Mouse (Mus musculus) forebrain, embryonic 16.5 days (tissue): ENCODE results near the gene Gm47985. TPM values are rescaled to one million over a fixed set of nuclear protein-coding genes. Genes with fewer than 3 reads are reported as not detected.
"Not testable (repeated sequence)": the region's sequence is repeated elsewhere in the genome, so short reads cannot be mapped to it uniquely, and the experiment has no call there.

Experiments
- ATAC-seq: fragments of 200-750 bp; cut with Nextera tagmentation; 2 replicates; pipeline ENCODE4 v1.8.0; 2017; ENCODE audit warnings: mild to moderate bottlenecking, moderate library complexity
- H3K27ac ChIP-seq: fragments of 300-500 bp; sonication (generic); 2 replicates; pipeline ENCODE4 v1.5.1; 2014; ENCODE audit warnings: low read length, control low read depth
- H3K27me3 ChIP-seq: fragments of 300-500 bp; sonication (generic); replicated peaks from 2 replicates; pipeline ENCODE4 v1.6.1; 2014; ENCODE audit warnings: low read length; ENCODE audit not compliant: control insufficient read depth, insufficient read depth
- H3K36me3 ChIP-seq: fragments of 300-500 bp; sonication (generic); 2 replicates; pipeline ENCODE4 v1.6.1; 2014; ENCODE audit not compliant: control insufficient read depth, insufficient read depth
- H3K4me1 ChIP-seq: fragments of 300-500 bp; sonication (generic); replicated peaks from 2 replicates; pipeline ENCODE4 v1.6.1; 2014; ENCODE audit warnings: low read length; ENCODE audit not compliant: control insufficient read depth, insufficient read depth
- H3K4me2 ChIP-seq: fragments of 300-500 bp; sonication (generic); 2 replicates; pipeline ENCODE4 v1.6.1; 2014; ENCODE audit warnings: mild to moderate bottlenecking, low read length, control low read depth
- H3K4me3 ChIP-seq: fragments of 300-500 bp; sonication (generic); replicated peaks from 2 replicates; pipeline ENCODE4 v1.5.1; 2014; ENCODE audit warnings: mild to moderate bottlenecking, low read length, control low read depth
- H3K9ac ChIP-seq: fragments of 300-500 bp; sonication (generic); replicated peaks from 2 replicates; pipeline ENCODE4 v1.6.1; 2014; ENCODE audit warnings: low read depth, low read length, control low read depth
- H3K9me3 ChIP-seq: fragments of 300-500 bp; sonication (generic); 2 replicates; pipeline ENCODE4 v1.6.1; 2016; ENCODE audit warnings: low read length; ENCODE audit not compliant: control insufficient read depth
- WGBS: fragments of 180-500 bp; shearing (Covaris S2); extraction: QIAGEN DNeasy Blood & Tissue Kit; methylation state at CpG from one replicate; pipeline ENCODE4 v1.1.7; 2014; 5-methylcytosine and 5-hydroxymethylcytosine counted together
- polyA plus RNA-seq: library from polyadenylated mRNA; unstranded; fragments of >200 nt; fragmentation: Nextera tagmentation; extraction: Ambion mirVana; gene quantifications from 2 replicates; pipeline ENCODE4 v1.2.1, GENCODE M21; 2015

Gene Gm47985
- polyA plus RNA-seq, 1 experiment from 2014 or later = not detected

- not testable (repeated sequence) for H3K4me1 ChIP-seq, ATAC-seq, H3K36me3 ChIP-seq, H3K9ac ChIP-seq, H3K9me3 ChIP-seq, H3K4me3 ChIP-seq, H3K4me2 ChIP-seq, H3K27me3 ChIP-seq, H3K27ac ChIP-seq
- no CpG with 5 or more reads among the region's 7 CpGs for WGBS
Observed at GRCm38 (mm10) chr1:151192075-151192474, 9.7 kb downstream of the Gm47985 start, which contains the start of gene Gm8947. Gene Gm8947 (plus strand): TSS chr1:151192376.

GRCm38 (mm10) chr1:151192739-151193138, 10.4 kb downstream of the Gm47985 start:
- not testable (repeated sequence) for H3K27ac ChIP-seq, H3K9me3 ChIP-seq, H3K4me3 ChIP-seq, H3K4me2 ChIP-seq, H3K4me1 ChIP-seq, H3K9ac ChIP-seq, H3K36me3 ChIP-seq, H3K27me3 ChIP-seq, ATAC-seq
- 90% methylated on average over 14 of the region's 15 CpGs for WGBS

GRCm38 (mm10) chr1:151195986-151196385, 13.6 kb downstream of the Gm47985 start:
- not testable (repeated sequence) for H3K9me3 ChIP-seq, ATAC-seq, H3K4me2 ChIP-seq, H3K27me3 ChIP-seq, H3K9ac ChIP-seq, H3K36me3 ChIP-seq, H3K4me1 ChIP-seq, H3K4me3 ChIP-seq, H3K27ac ChIP-seq
- WGBS = 46% methylated on average over 4 of the region's 4 CpGs

GRCm38 (mm10) chr1:151196690-151197089, 14.4 kb downstream of the Gm47985 start:
- not testable (repeated sequence) for ATAC-seq, H3K36me3 ChIP-seq, H3K4me3 ChIP-seq, H3K4me2 ChIP-seq, H3K4me1 ChIP-seq, H3K27me3 ChIP-seq, H3K9me3 ChIP-seq, H3K9ac ChIP-seq, H3K27ac ChIP-seq
- WGBS = 87% methylated on average over 3 of the region's 3 CpGs

- not testable (repeated sequence) for H3K4me1 ChIP-seq, H3K27ac ChIP-seq, H3K4me2 ChIP-seq, H3K4me3 ChIP-seq, ATAC-seq, H3K36me3 ChIP-seq, H3K9me3 ChIP-seq, H3K27me3 ChIP-seq, H3K9ac ChIP-seq
- WGBS = 78% methylated on average over 2 of the region's 4 CpGs
Observed at GRCm38 (mm10) chr1:151198120-151198519, 15.8 kb downstream of the Gm47985 start, which contains the start of gene Gm47995. Gene Gm47995 (plus strand): TSS chr1:151198448.

- not testable (repeated sequence) for H3K27ac ChIP-seq, H3K4me1 ChIP-seq, H3K4me2 ChIP-seq, H3K4me3 ChIP-seq, H3K9me3 ChIP-seq, H3K36me3 ChIP-seq, H3K9ac ChIP-seq, H3K27me3 ChIP-seq, ATAC-seq
Observed at GRCm38 (mm10) chr1:151200620-151201019, 18.3 kb downstream of the Gm47985 start.

- H3K27ac ChIP-seq, ATAC-seq, H3K36me3 ChIP-seq, H3K9ac ChIP-seq, H3K9me3 ChIP-seq, H3K27me3 ChIP-seq, H3K4me3 ChIP-seq, H3K4me1 ChIP-seq, H3K4me2 ChIP-seq: not testable (repeated sequence)
- WGBS = 73% methylated on average over 3 of the region's 5 CpGs
Observed at GRCm38 (mm10) chr1:151202771-151203170, 20.4 kb downstream of the Gm47985 start.

- H3K9ac ChIP-seq, H3K27ac ChIP-seq: not testable (repeated sequence)
- no CpG with 5 or more reads among the region's 6 CpGs for WGBS
Observed at GRCm38 (mm10) chr1:151203818-151204217, 21.5 kb downstream of the Gm47985 start, which contains the start of gene 3110040M04Rik. Gene 3110040M04Rik (plus strand): TSS chr1:151204121.

GRCm38 (mm10) chr1:151208493-151208892, 26.2 kb downstream of the Gm47985 start:
- not testable (repeated sequence) for H3K4me1 ChIP-seq, H3K9ac ChIP-seq, H3K27ac ChIP-seq, H3K9me3 ChIP-seq, H3K27me3 ChIP-seq, ATAC-seq, H3K4me3 ChIP-seq, H3K4me2 ChIP-seq, H3K36me3 ChIP-seq
- WGBS = 64% methylated on average over 3 of the region's 5 CpGs

More at GRCm38 (mm10) chr1:151203818-151204217, 21.5 kb downstream of the Gm47985 start, which contains the start of gene 3110040M04Rik:
- not testable (repeated sequence) for H3K4me1 ChIP-seq, H3K9me3 ChIP-seq, H3K36me3 ChIP-seq, H3K27me3 ChIP-seq, H3K4me3 ChIP-seq, H3K4me2 ChIP-seq, ATAC-seq

- not testable (repeated sequence) for H3K27me3 ChIP-seq, H3K4me2 ChIP-seq, H3K4me1 ChIP-seq, H3K9ac ChIP-seq, ATAC-seq, H3K36me3 ChIP-seq, H3K27ac ChIP-seq, H3K9me3 ChIP-seq, H3K4me3 ChIP-seq
Observed at GRCm38 (mm10) chr1:151208944-151209343, 26.6 kb downstream of the Gm47985 start.
